Mouse (Mus musculus) MEL (cell line): ENCODE results near the gene Esr1. TPM values are rescaled to one million over a fixed set of nuclear protein-coding genes. Genes with fewer than 3 reads are reported as not detected.

ENCODE experiments used
- DNase-seq: peaks from one replicate; pipeline ENCODE4 v3.0.0; 2011; ENCODE audit warnings: low read depth, low spot score
- H3K27ac ChIP-seq: 2 replicates; pipeline ENCODE4 v1.5.1; 2012; ENCODE audit warnings: low read depth, mild to moderate bottlenecking, control low read depth, low read length, moderate library complexity; ENCODE audit not compliant: control insufficient read depth
- H3K27me3 ChIP-seq, 2 experiments: fragments of 150-350 bp in 1 of 2; sonication (generic) in 1 of 2; 2 replicates each; pipeline ENCODE4 v1.6.1; 2012; ENCODE audit warnings: low read length in 2 of 2, mild to moderate bottlenecking in 2 of 2, improper control_type of control experiment in 1 of 2, moderate library complexity in 1 of 2; ENCODE audit not compliant: insufficient read depth in 2 of 2, control insufficient read depth in 1 of 2
- H3K36me3 ChIP-seq, 2 experiments: 2 replicates each; pipeline ENCODE4 v1.6.1; 2012 to 2014; ENCODE audit warnings: low read length in 2 of 2, improper control_type of control experiment in 1 of 2, inconsistent platforms in 1 of 2, mild to moderate bottlenecking in 1 of 2; ENCODE audit not compliant: insufficient read depth in 2 of 2, control insufficient read depth in 1 of 2
- H3K4me1 ChIP-seq, 2 experiments: fragments of 150-350 bp in 1 of 2; sonication (generic) in 1 of 2; 2 replicates each; pipeline ENCODE4 v1.6.1; 2012; ENCODE audit warnings: low read length in 2 of 2, improper control_type of control experiment in 1 of 2, mild to moderate bottlenecking in 1 of 2; ENCODE audit not compliant: insufficient read depth in 2 of 2, control insufficient read depth in 1 of 2
- H3K4me3 ChIP-seq, 2 experiments: fragments of 150-350 bp in 1 of 2; sonication (generic) in 1 of 2; 2 replicates each; pipeline ENCODE4 v1.5.1; 2012; ENCODE audit warnings: low read depth in 2 of 2, low read length in 2 of 2, mild to moderate bottlenecking in 2 of 2, moderate library complexity in 2 of 2, control low read depth in 1 of 2, improper control_type of control experiment in 1 of 2; ENCODE audit not compliant: control insufficient read depth in 1 of 2, insufficient read depth in 1 of 2
- H3K79me2 ChIP-seq: 2 replicates; pipeline ENCODE4 v1.6.1; 2012; ENCODE audit warnings: mild to moderate bottlenecking, low read length, moderate library complexity; ENCODE audit not compliant: control insufficient read depth, poor library complexity, insufficient read depth
- H3K9ac ChIP-seq: 2 replicates; pipeline ENCODE4 v1.6.1; 2012; ENCODE audit warnings: low read depth, mild to moderate bottlenecking, control low read depth, low read length, moderate library complexity; ENCODE audit not compliant: control insufficient read depth, poor library complexity, severe bottlenecking
- H3K9me3 ChIP-seq: fragments of 150-350 bp; sonication (generic); replicated peaks from 2 replicates; pipeline ENCODE4 v1.6.1; 2012; ENCODE audit warnings: mild to moderate bottlenecking, low read length, improper control_type of control experiment, moderate library complexity; ENCODE audit not compliant: insufficient read depth
- CHD1 ChIP-seq: IDR thresholded peaks from 2 replicates; pipeline ENCODE4 v1.6.1; 2012; ENCODE audit warnings: low read depth, mild to moderate bottlenecking, inconsistent platforms, low read length, improper control_type of control experiment
- CHD2 ChIP-seq: IDR thresholded peaks from 2 replicates; pipeline ENCODE4 v1.6.1; 2011; ENCODE audit warnings: low read length, improper control_type of control experiment
- E2F4 ChIP-seq: IDR thresholded peaks from 2 replicates; pipeline ENCODE4 v1.6.1; 2011; ENCODE audit warnings: low read depth, low read length, improper control_type of control experiment, borderline replicate concordance
- ELF1 ChIP-seq: IDR thresholded peaks from 2 replicates; pipeline ENCODE4 v1.6.1; 2014; ENCODE audit warnings: low read depth, mild to moderate bottlenecking, inconsistent platforms, low read length, improper control_type of control experiment, moderate library complexity
- GABPA ChIP-seq: IDR thresholded peaks from 2 replicates; pipeline ENCODE4 v1.6.1; 2012; ENCODE audit warnings: low read depth, mild to moderate bottlenecking, inconsistent platforms, low read length, improper control_type of control experiment, moderate library complexity
- HCFC1 ChIP-seq: IDR thresholded peaks from 2 replicates; pipeline ENCODE4 v1.6.1; 2012; ENCODE audit warnings: low read depth, mild to moderate bottlenecking, inconsistent platforms, low read length, improper control_type of control experiment, moderate library complexity
- MAFK ChIP-seq: IDR thresholded peaks from 2 replicates; pipeline ENCODE4 v1.6.1; 2011; ENCODE audit warnings: low read depth, mild to moderate bottlenecking, low read length, improper control_type of control experiment, borderline replicate concordance
- MAX ChIP-seq: IDR thresholded peaks from 2 replicates; pipeline ENCODE4 v1.6.1; 2011; ENCODE audit warnings: low read length, improper control_type of control experiment
- MAZ ChIP-seq: IDR thresholded peaks from 2 replicates; pipeline ENCODE4 v1.6.1; 2012; ENCODE audit warnings: low read depth, mild to moderate bottlenecking, inconsistent platforms, low read length, improper control_type of control experiment
- MXI1 ChIP-seq: IDR thresholded peaks from 2 replicates; pipeline ENCODE4 v1.6.1; 2011; ENCODE audit warnings: mild to moderate bottlenecking, low read depth, low read length, improper control_type of control experiment
- MYB ChIP-seq: IDR thresholded peaks from 2 replicates; pipeline ENCODE4 v1.6.1; 2011; ENCODE audit warnings: mild to moderate bottlenecking, low read depth, low read length, improper control_type of control experiment
- NELFE ChIP-seq: IDR thresholded peaks from 2 replicates; pipeline ENCODE4 v1.6.1; 2011; ENCODE audit warnings: low read depth, low read length, improper control_type of control experiment
- POLR2AphosphoS2 ChIP-seq: IDR thresholded peaks from 2 replicates; pipeline ENCODE4 v1.6.1; 2011; ENCODE audit warnings: low read length, improper control_type of control experiment
- POLR2AphosphoS5 ChIP-seq: IDR thresholded peaks from 2 replicates; pipeline ENCODE4 v1.6.1; 2012; ENCODE audit warnings: low read depth, borderline replicate concordance, mild to moderate bottlenecking, inconsistent platforms, low read length, moderate library complexity, mixed read lengths
- RAD21 ChIP-seq: IDR thresholded peaks from 2 replicates; pipeline ENCODE4 v1.6.1; 2011; ENCODE audit warnings: mild to moderate bottlenecking, low read depth, low read length, improper control_type of control experiment
- SIN3A ChIP-seq: IDR thresholded peaks from 2 replicates; pipeline ENCODE4 v1.6.1; 2012; ENCODE audit warnings: low read length, improper control_type of control experiment, inconsistent platforms
- SMC3 ChIP-seq: IDR thresholded peaks from 2 replicates; pipeline ENCODE4 v1.6.1; 2011; ENCODE audit warnings: low read depth, low read length, improper control_type of control experiment
- TAL1 ChIP-seq: IDR thresholded peaks from 2 replicates; pipeline ENCODE4 v1.6.1; 2012; ENCODE audit warnings: mild to moderate bottlenecking, inconsistent platforms, low read length, moderate library complexity, mixed read lengths
- TBP ChIP-seq: IDR thresholded peaks from 2 replicates; pipeline ENCODE4 v1.8.0; 2011; ENCODE audit warnings: low read depth, low read length, improper control_type of control experiment
- USF1 ChIP-seq: IDR thresholded peaks from 2 replicates; pipeline ENCODE4 v1.6.1; 2014; ENCODE audit warnings: low read depth, mild to moderate bottlenecking, inconsistent platforms, low read length, improper control_type of control experiment, moderate library complexity
- USF2 ChIP-seq, 2 experiments: IDR thresholded peaks; 2 replicates each; pipeline ENCODE4 v1.6.1; 2011 to 2012; ENCODE audit warnings: improper control_type of control experiment in 2 of 2, low read length in 2 of 2, borderline replicate concordance in 1 of 2, inconsistent platforms in 1 of 2, low read depth in 1 of 2, mild to moderate bottlenecking in 1 of 2; ENCODE audit not compliant: insufficient read depth in 1 of 2
- ZC3H11A ChIP-seq: IDR thresholded peaks from 2 replicates; pipeline ENCODE4 v1.6.1; 2012; ENCODE audit warnings: low read depth, mild to moderate bottlenecking, inconsistent platforms, low read length, improper control_type of control experiment
- polyA plus RNA-seq, 2 experiments: library from polyadenylated mRNA; stranded (reverse) in 1 of 2; unstranded in 1 of 2; fragments of >175 nt in 1 of 2; fragments of >200 nt in 1 of 2; gene quantifications; 2 replicates each; pipeline versions ENCODE4 v1.2.1 to v1.2.4; 2012; ENCODE audit warnings: low replicate concordance in 2 of 2, low read depth in 1 of 2; ENCODE audit not compliant: insufficient read length in 2 of 2, insufficient read depth in 1 of 2, missing spikeins in 1 of 2
- total RNA-seq: library from RNA; depleted of rRNA; stranded (reverse); fragments of 300-350 nt; gene quantifications from 2 replicates; pipeline ENCODE4 v1.2.3, GENCODE M21; 2012

Esr1 gene
- total and polyA plus RNA-seq, 3 experiments, result 0.65 to 0.69 TPM; not detected in 1

- Histone ChIP-seq H3K27me3 (no peaks in the 10 kb centered on the region), H3K27ac (no peak overlapping the region), H3K36me3 (no peaks in the 10 kb centered on the region), H3K4me1 (no peaks in the 10 kb centered on the region), H3K9me3 (no peaks in the 10 kb centered on the region), H3K79me2 (no peaks in the 10 kb centered on the region), H3K9ac (no peak overlapping the region), H3K4me3 (no peak overlapping the region)
- TF ChIP-seq RAD21 (no peak), SMC3 (no peak), TAL1 (no peak), USF2 (IDR thresholded peaks at IDR 0.05; ENCODE audit: borderline replicate concordance in 1 of 2, insufficient read depth in 1 of 2, low read depth in 1 of 2, low read length in 2 of 2) (no peak), ELF1 (no peak), SIN3A (no peak), ZC3H11A (no peak), POLR2AphosphoS5 (no peak), CHD1 (no peak), GABPA (no peak), TBP (no peak), POLR2AphosphoS2 (no peak), MAFK (no peak), MYB (no peak), NELFE (no peak)
- DNase-seq, result no peak
Observed at GRCm38 (mm10) chr10:4752977-4753376, 141.6 kb downstream of the Esr1 start.

- Histone ChIP-seq H3K27ac (no peak overlapping the region), H3K36me3 (peaks cover 0 to 32% of the 10 kb centered on the region in 2 experiments; a peak in 2 of 4 replicates), H3K9ac (no peak overlapping the region), H3K79me2 (no peaks in the 10 kb centered on the region), H3K4me1 (peaks cover 18 to 36% of the 10 kb centered on the region in 2 experiments), H3K9me3 (no peaks in the 10 kb centered on the region), H3K4me3 (no peak overlapping the region), H3K27me3 (no peaks in the 10 kb centered on the region)
- no peak for TF ChIP-seq MAX
- TF ChIP-seq MXI1, result no peak
- no peak for TF ChIP-seq CHD1
- no peak for TF ChIP-seq HCFC1
- no peak for TF ChIP-seq TBP
- TF ChIP-seq MAZ, result no peak
- TF ChIP-seq USF2 (IDR thresholded peaks at IDR 0.05; ENCODE audit: borderline replicate concordance in 1 of 2, insufficient read depth in 1 of 2, low read depth in 1 of 2, low read length in 2 of 2), result no peak
- no peak for TF ChIP-seq CHD2
- TF ChIP-seq E2F4, result no peak
- no peak for TF ChIP-seq RAD21
- TF ChIP-seq USF1, result no peak
- peak; percentile 16 for DNase-seq
Observed at GRCm38 (mm10) chr10:4775541-4775940, 164.1 kb downstream of the Esr1 start.
